Mouse (Mus musculus) layer of hippocampus, adult 9-11 months (tissue): ENCODE results near the gene Gpsm1.
A peak's percentile ranks its signal among the peaks of the same experiment; 100 is the strongest.

Experiments used
- DNase-seq: peaks from one replicate; pipeline ENCODE4 v3.0.0; 2022

Gene Gpsm1

DNA sequence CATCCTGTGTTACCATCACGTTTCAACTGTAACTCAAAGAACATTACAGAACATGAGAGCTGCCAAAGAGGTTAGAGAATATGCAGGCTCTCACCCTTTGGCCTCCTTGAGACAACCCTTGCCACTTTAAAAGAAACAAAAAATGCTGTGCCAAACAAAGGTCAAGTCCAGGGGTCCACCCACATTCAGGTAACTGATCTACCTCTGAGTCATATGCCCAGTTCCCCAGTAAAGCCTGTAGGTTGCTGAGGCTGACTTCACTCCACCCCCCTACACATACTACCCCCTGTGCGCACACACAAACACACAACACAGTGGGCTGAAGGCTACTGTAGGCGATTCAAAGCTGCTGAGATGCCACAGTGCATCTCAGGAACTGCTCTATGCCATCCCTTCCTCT is 72.4 kb downstream of the Gpsm1 start:
- DNase-seq = no peak

DNA sequence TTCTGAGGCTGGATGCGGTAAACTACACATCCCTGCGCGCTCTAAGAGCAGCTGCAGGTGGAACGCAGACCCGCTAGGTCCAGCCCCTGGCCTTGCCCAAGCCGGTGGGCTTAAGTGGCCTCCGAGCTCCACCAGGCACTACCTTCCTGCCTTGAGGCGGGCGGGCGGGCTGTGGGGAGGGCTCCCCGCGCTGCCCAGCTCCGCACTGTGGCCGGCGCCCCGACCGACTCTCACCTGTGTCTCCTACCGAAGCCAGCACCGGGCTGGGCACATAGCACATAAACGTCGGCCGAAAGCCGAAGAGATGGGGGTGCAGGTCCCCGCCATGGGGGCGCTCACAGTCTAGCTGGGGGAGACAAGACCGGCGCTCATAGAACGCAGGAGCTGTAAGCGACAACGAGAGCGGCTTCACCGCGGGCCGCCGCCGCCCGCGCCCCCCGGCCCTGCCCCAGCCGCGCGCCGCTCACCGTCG is 73.4 kb downstream of the Gpsm1 start:
- DNase-seq = no peak

DNA sequence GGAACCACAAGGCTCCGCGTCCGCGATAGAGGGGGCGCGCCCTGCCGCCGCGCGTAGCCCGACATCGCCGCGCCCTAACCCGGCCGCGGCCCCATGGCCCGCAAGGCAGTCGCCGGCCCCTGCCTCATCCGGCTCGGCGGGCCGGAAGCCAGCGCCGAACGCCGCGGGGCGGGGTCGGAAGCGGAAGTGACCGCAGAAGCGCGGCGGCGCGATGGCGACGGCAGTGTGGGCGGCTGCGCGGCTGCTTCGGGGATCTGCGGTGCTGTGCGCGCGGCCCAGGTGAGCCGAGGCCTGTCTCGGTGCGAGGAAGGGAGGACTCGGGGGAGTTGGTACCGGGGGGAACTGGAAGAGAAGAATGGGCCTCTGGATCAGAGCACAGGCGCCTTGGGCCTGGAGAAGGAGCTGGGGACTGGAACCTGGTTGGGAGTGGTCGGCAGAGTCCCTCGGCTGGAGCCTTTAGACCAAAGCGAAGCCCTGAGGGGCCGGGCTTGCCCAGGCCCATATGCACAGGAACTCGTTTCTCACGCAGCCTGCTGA is 73.9 kb downstream of the Gpsm1 start, which contains the start of the genes Entr1 and Pmpca:
Entr1 (minus strand) TSS at position 163 of the 537 bp plus-strand sequence.
Pmpca (plus strand) TSS at position 186 of the 537 bp plus-strand sequence.
- peak; percentile 82 for DNase-seq

DNA sequence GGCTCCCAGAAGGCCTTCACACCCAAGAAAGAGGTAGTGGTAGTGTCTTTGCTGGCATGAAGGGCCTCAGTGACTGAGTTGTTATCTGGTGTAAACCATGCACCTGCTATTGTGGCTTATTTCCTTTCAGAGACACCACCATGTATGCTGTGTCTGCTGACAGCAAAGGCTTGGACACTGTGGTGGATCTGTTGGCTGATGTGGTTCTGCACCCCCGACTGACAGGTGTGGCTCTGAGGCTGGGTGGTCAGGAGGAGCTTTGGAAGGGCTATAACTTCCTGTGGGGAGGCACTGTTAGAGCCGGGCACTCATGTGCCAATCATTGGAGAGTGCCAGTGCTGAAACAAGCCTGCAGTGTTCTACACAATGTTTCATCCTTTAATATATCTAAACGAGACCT is 75.6 kb downstream of the Gpsm1 start:
- no peak for DNase-seq

DNA sequence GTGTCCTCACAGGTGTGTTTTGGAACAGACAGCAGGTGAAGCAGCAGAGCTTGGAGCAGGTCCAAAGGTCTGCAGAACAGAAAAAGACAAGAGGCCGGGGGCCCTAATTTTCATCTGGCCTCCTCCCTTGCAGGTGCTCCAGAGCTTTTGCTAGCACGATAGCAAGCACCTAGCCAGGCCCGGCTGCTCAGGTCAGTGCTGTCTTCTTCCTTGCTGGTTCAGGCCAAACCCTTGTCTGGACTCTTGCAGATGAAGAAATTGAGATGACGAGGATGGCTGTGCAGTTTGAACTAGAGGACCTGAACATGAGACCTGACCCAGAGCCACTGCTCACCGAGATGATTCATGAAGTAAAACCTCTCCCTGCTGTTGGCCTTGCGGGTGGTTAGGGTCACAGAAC is 76.3 kb downstream of the Gpsm1 start:
- no peak for DNase-seq
